Mouse (Mus musculus) hindbrain, embryonic 11.5 days (tissue): ENCODE results near the gene Olfr1030. TPM values are rescaled to one million over a fixed set of nuclear protein-coding genes. Genes with fewer than 3 reads are reported as not detected.
A peak's percentile ranks its signal among the peaks of the same experiment; 100 is the strongest.
"Not testable (repeated sequence)": the region's sequence is repeated elsewhere in the genome, so short reads cannot be mapped to it uniquely, and the experiment has no call there.

Experiments
- ATAC-seq: fragments of 200-750 bp; cut with Nextera tagmentation; 2 replicates; pipeline ENCODE4 v1.8.0; 2017; ENCODE audit warnings: mild to moderate bottlenecking, moderate TSS enrichment, moderate library complexity; ENCODE audit not compliant: low FRiP score
- DNase-seq: peaks from one replicate; pipeline ENCODE4 v3.0.0-alpha.2; 2015; ENCODE audit warnings: low spot score
- H3K27ac ChIP-seq: fragments of 300-500 bp; sonication (generic); 2 replicates; pipeline ENCODE4 v1.5.1; 2014; ENCODE audit warnings: mild to moderate bottlenecking, low read depth, low read length
- H3K27me3 ChIP-seq: fragments of 300-500 bp; sonication (generic); 2 replicates; pipeline ENCODE4 v1.6.1; 2014; ENCODE audit warnings: mild to moderate bottlenecking, low read length, moderate library complexity, mixed read lengths; ENCODE audit not compliant: control insufficient read depth, insufficient read depth
- H3K36me3 ChIP-seq: fragments of 300-500 bp; sonication (generic); 2 replicates; pipeline ENCODE4 v1.6.1; 2014; ENCODE audit warnings: mild to moderate bottlenecking, low read length, moderate library complexity, mixed read lengths; ENCODE audit not compliant: control insufficient read depth, insufficient read depth
- H3K4me1 ChIP-seq: fragments of 300-500 bp; sonication (generic); replicated peaks from 2 replicates; pipeline ENCODE4 v1.6.1; 2014; ENCODE audit warnings: low read length, mixed read lengths; ENCODE audit not compliant: control insufficient read depth, insufficient read depth
- H3K4me2 ChIP-seq: fragments of 300-500 bp; sonication (generic); replicated peaks from 2 replicates; pipeline ENCODE4 v1.6.1; 2014; ENCODE audit warnings: mild to moderate bottlenecking, low read depth, low read length
- H3K4me3 ChIP-seq: fragments of 300-500 bp; sonication (generic); 2 replicates; pipeline ENCODE4 v1.5.1; 2014; ENCODE audit warnings: low read depth, low read length
- H3K9ac ChIP-seq: fragments of 300-500 bp; sonication (generic); 2 replicates; pipeline ENCODE4 v1.6.1; 2014; ENCODE audit warnings: low read depth, low read length
- H3K9me3 ChIP-seq: fragments of 300-500 bp; sonication (generic); 2 replicates; pipeline ENCODE4 v1.6.1; 2016; ENCODE audit warnings: low read length; ENCODE audit not compliant: control insufficient read depth
- WGBS: fragments of 180-500 bp; shearing (Covaris S2); extraction: QIAGEN DNeasy Blood & Tissue Kit; methylation state at CpG from one replicate; pipeline ENCODE4 v1.1.7; 2014; 5-methylcytosine and 5-hydroxymethylcytosine counted together
- polyA plus RNA-seq: library from polyadenylated mRNA; unstranded; fragments of >200 nt; fragmentation: Nextera tagmentation; extraction: Ambion mirVana; gene quantifications from 2 replicates; pipeline ENCODE4 v1.2.1, GENCODE M21; 2014

The Olfr1030 gene
- not detected in 2 replicates for polyA plus RNA-seq

DNA sequence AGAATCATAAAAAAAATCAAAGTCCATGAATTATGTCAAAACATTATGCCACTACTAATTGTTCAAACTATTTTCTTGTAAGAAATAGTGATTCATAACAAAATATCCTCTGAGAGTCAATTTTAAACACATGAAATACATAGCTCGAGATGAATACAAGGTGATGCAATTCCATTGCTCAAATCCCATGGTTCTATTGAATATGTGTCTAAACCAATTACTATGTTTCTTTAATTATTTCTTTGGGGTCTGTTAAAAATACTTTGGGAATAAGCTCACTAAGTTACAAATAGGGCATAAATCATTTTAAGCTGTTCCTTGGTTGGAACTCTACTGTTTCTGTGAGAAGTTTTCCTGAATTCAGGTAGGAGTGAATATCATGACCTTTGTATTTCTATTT lies at the start of gene Olfr1030:
TSS of gene Olfr1030 (plus strand) at position 301 of the 400 bp plus-strand sequence.
- no peak within 1 kb of the TSS for H3K4me2 ChIP-seq

DNA sequence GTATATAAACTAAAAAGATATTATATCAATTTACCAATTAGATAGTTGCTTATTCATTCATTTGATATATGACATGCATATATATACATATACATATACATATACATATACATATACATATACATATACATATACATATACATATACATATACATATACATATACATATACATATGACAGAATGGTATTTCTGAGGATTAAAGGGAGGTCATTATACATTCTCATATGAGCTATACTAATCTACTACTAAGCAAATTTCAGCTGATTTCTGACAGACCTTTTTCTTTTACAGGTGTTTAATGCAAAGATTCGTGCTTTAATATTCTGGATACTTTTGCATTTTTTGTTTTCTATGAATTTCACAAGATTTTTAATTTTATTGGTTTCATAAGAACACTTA lies 28.9 kb upstream of the Olfr1030 start, which contains the start of gene Olfr1028:
TSS of gene Olfr1028 (plus strand) at position 301 of the 400 bp plus-strand sequence.
- DNase-seq (no peak), ATAC-seq (no peak)
- Histone ChIP-seq H3K4me2 (no peak within 1 kb of the TSS), H3K9ac (no peak within 1 kb of the TSS), H3K9me3 (no peaks in the 10 kb centered on the region), H3K4me3 (no peak within 1 kb of the TSS), H3K27me3 (no peaks in the 10 kb centered on the region), H3K4me1 (no peaks in the 10 kb centered on the region), H3K27ac (no peak within 1 kb of the TSS), H3K36me3 (no peaks in the 10 kb centered on the region)
- 85% methylated on average over 1 of the region's 1 CpGs for WGBS

More for the DNA sequence above, at the start of gene Olfr1030:
- Histone ChIP-seq H3K9ac (no peak within 1 kb of the TSS), H3K4me1 (no peaks in the 10 kb centered on the region), H3K36me3 (no peaks in the 10 kb centered on the region), H3K9me3 (no peaks in the 10 kb centered on the region), H3K27ac (no peak within 1 kb of the TSS), H3K4me3 (no peak within 1 kb of the TSS), H3K27me3 (no peaks in the 10 kb centered on the region)
- DNase-seq (no peak), ATAC-seq (no peak)
- 91% methylated on average over 1 of the region's 1 CpGs for WGBS

DNA sequence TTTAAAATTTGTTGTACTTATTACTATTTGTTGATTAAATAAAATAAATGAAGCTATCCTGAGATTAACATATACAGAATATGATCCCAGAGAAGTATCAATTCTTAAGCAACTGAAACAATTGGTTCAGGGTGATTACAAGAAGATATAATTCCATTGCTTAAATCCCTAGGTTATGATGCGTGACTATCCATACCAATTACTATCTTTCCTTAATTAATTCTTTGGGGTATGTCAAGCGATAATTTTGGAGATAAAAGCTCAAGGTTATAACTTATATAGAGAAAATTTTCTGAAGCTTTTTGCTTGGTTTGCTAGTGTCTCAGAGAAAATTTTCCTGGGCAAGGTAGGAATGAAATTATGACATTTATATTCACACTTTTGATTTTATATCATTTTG lies 5.5 kb upstream of the Olfr1030 start, which contains the start of gene Olfr1029:
TSS of gene Olfr1029 (plus strand) at position 301 of the 400 bp plus-strand sequence.
- 91% methylated on average over 2 of the region's 2 CpGs for WGBS
- H3K27me3 ChIP-seq = no peaks in the 10 kb centered on the region
- no peaks in the 10 kb centered on the region for H3K9me3 ChIP-seq
- H3K9ac ChIP-seq = no peak within 1 kb of the TSS
- H3K4me3 ChIP-seq = no peak within 1 kb of the TSS
- DNase-seq = no peak
- H3K4me1 ChIP-seq = no peaks in the 10 kb centered on the region
- no peak within 1 kb of the TSS for H3K27ac ChIP-seq
- no peak within 1 kb of the TSS for H3K4me2 ChIP-seq
- ATAC-seq = no peak
- H3K36me3 ChIP-seq = no peaks in the 10 kb centered on the region

DNA sequence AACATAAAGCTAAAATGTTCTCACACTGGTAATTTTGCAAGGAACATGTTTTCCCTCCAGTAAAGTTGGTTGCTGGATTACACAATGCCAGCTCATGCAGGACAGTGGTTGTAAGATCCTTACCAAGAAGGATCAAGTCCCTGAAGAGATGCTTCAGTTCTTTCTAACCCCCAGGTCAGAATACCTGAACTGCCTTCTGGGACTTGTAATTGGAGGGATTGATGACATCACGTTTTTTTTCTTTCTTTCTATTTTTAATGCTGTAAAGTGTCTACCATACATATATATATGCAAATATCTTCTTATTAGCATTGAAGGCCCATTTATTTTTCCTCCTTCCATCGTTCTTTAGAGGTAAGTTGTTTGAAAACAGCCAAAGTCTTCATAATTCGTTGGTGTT lies 10.9 kb downstream of the Olfr1030 start, which contains the start of gene Olfr1031:
TSS of gene Olfr1031 (plus strand) at position 301 of the 400 bp plus-strand sequence.
- H3K4me2 ChIP-seq = no peak within 1 kb of the TSS
- no peaks in the 10 kb centered on the region for H3K27me3 ChIP-seq
- H3K27ac ChIP-seq = no peak within 1 kb of the TSS
- no peak for ATAC-seq
- WGBS = 76% methylated on average over 3 of the region's 3 CpGs
- no peaks in the 10 kb centered on the region for H3K9me3 ChIP-seq
- no peak within 1 kb of the TSS for H3K4me3 ChIP-seq
- DNase-seq = no peak
- no peaks in the 10 kb centered on the region for H3K4me1 ChIP-seq
- H3K36me3 ChIP-seq = no peaks in the 10 kb centered on the region
- H3K9ac ChIP-seq = no peak within 1 kb of the TSS

DNA sequence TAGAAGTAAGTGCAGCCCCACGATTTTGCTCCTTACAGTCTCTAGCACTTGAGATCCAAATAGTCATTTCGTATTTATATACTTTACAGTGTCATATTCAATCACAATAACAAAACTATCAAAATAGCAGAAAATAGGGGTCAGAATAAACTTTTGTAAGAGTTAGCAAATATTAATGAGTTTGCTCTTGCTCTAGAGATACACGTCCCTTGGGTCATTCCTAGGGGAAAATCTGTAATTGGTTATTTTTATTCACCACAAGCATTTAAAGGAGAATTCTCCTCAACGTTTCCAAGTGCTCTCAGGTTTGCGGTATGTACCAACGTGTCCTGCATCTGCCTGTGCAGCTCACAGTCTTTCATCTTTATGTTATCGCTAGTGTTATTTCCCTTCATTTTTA lies 26.2 kb downstream of the Olfr1030 start, which contains the start of gene Olfr1032:
TSS of gene Olfr1032 (plus strand) at position 301 of the 400 bp plus-strand sequence.
- Histone ChIP-seq H3K27me3 (no peaks in the 10 kb centered on the region), H3K4me2 (no peak within 1 kb of the TSS), H3K9me3 (no peaks in the 10 kb centered on the region), H3K4me3 (no peak within 1 kb of the TSS), H3K27ac (no peak within 1 kb of the TSS), H3K9ac (no peak within 1 kb of the TSS), H3K4me1 (no peaks in the 10 kb centered on the region), H3K36me3 (no peaks in the 10 kb centered on the region)
- ATAC-seq = no peak
- WGBS = 89% methylated on average over 7 of the region's 7 CpGs
- no peak for DNase-seq

DNA sequence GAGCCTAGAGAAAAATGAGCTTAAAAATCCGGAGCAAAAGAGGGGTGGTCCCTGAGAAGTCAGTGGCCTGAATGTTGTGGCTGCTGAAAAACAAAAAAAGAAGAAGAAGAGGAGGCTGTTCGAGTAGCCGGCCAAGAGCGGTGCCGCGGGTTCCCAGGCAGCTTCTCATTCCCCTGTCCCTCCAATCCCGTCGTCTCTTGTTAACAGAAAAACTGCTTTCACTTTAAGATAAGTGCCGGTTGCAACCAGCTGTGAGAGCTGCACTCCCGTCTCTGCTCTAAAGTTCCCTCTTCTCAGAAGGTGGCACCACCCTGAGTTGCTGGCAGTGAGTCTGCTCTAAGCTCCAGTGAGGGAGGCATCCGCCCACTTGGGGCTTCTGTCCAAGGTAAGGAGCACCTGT lies 41.3 kb downstream of the Olfr1030 start, which contains the start of gene Olfr1033:
TSS of gene Olfr1033 (plus strand) at position 228 of the 400 bp plus-strand sequence.
- 10% methylated on average over 10 of the region's 11 CpGs for WGBS
- H3K9ac ChIP-seq, H3K4me1 ChIP-seq, H3K9me3 ChIP-seq, H3K27ac ChIP-seq, H3K27me3 ChIP-seq, ATAC-seq, H3K36me3 ChIP-seq: not testable (repeated sequence)
- DNase-seq = peak; percentile 30
- Histone ChIP-seq H3K4me2 (0 out of 2 replicates have a peak within 1 kb of the TSS, but pooled peaks have one; percentile 6), H3K4me3 (peak within 1 kb of the TSS; percentile 16; the same call in 1 of the 2 replicates)

DNA sequence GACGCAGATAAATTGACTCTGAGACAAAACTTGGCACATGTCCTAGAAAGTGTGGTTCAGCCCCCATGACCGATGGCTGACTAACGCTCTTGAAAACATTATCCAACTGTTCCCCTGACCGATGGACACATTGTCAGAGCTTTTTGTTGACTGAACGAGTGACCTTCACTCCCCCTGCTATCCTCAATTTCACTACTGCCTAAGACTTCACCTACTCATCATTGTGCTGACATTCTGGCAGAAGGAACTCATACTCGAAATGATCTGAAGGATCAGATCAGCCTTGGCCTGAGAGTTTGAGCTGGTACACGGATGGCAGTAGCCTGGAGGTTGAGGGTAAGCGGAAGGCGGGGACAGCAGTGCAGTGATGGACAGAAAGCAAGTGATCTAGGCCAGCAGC lies 42.4 kb downstream of the Olfr1030 start:
- not testable (repeated sequence) for H3K4me3 ChIP-seq, H3K9ac ChIP-seq, ATAC-seq, H3K4me1 ChIP-seq, H3K4me2 ChIP-seq, H3K36me3 ChIP-seq, H3K9me3 ChIP-seq, H3K27ac ChIP-seq, H3K27me3 ChIP-seq, DNase-seq
- 81% methylated on average over 3 of the region's 9 CpGs for WGBS

Other genes starting within 250 kb of the Olfr1030 start
- not detected in 2 replicates for gene Olfr1012, start 216.5 kb upstream of the Olfr1030 start, polyA plus RNA-seq
- gene Olfr1013, start 212.2 kb upstream of the Olfr1030 start, polyA plus RNA-seq = not detected in 2 replicates
- not detected in 2 replicates for gene Olfr1014, start 206.6 kb upstream of the Olfr1030 start, polyA plus RNA-seq
- gene Olfr1015, start 197.3 kb upstream of the Olfr1030 start, polyA plus RNA-seq = not detected in 2 replicates
- gene Olfr1016, start 176.7 kb upstream of the Olfr1030 start, polyA plus RNA-seq = not detected in 2 replicates
- gene Olfr1018, start 160.8 kb upstream of the Olfr1030 start, polyA plus RNA-seq = not detected in 2 replicates
- not detected in 2 replicates for gene Olfr1019, start 133.8 kb upstream of the Olfr1030 start, polyA plus RNA-seq
- not detected in 2 replicates for gene Olfr1020, start 132.2 kb upstream of the Olfr1030 start, polyA plus RNA-seq
- not detected in 2 replicates for gene Olfr1022, start 110.7 kb upstream of the Olfr1030 start, polyA plus RNA-seq
- gene Olfr1023, start 93.6 kb upstream of the Olfr1030 start, polyA plus RNA-seq = not detected in 2 replicates
- gene Olfr1024, start 74.2 kb upstream of the Olfr1030 start, polyA plus RNA-seq = not detected in 2 replicates
- not detected in 2 replicates for gene Olfr1025-ps1, start 64.1 kb upstream of the Olfr1030 start, polyA plus RNA-seq
- gene Olfr1026, start 57.7 kb upstream of the Olfr1030 start, polyA plus RNA-seq = not detected in 2 replicates
- gene Olfr1028, start 28.8 kb upstream of the Olfr1030 start, polyA plus RNA-seq = not detected in 2 replicates
- gene Olfr1029, start 5.4 kb upstream of the Olfr1030 start, polyA plus RNA-seq = not detected in 2 replicates
- not detected in 2 replicates for gene Olfr1031, start 11.0 kb downstream of the Olfr1030 start, polyA plus RNA-seq
- not detected in 2 replicates for gene Olfr1032, start 26.3 kb downstream of the Olfr1030 start, polyA plus RNA-seq
- not detected in 2 replicates for gene Olfr1033, start 41.4 kb downstream of the Olfr1030 start, polyA plus RNA-seq
- not detected in 2 replicates for gene Olfr1034, start 66.6 kb downstream of the Olfr1030 start, polyA plus RNA-seq
- not detected in 2 replicates for gene Olfr1036, start 94.7 kb downstream of the Olfr1030 start, polyA plus RNA-seq
- not detected in 2 replicates for gene Olfr1037, start 108.1 kb downstream of the Olfr1030 start, polyA plus RNA-seq
- gene Olfr1039, start 156.7 kb downstream of the Olfr1030 start, polyA plus RNA-seq = not detected in 2 replicates
- not detected in 2 replicates for gene Olfr1040, start 167.5 kb downstream of the Olfr1030 start, polyA plus RNA-seq
- gene Olfr1042, start 182.6 kb downstream of the Olfr1030 start, polyA plus RNA-seq = not detected in 2 replicates
- gene Olfr1043, start 188.2 kb downstream of the Olfr1030 start, polyA plus RNA-seq = not detected in 2 replicates
- not detected in 2 replicates for gene Olfr1044, start 198.5 kb downstream of the Olfr1030 start, polyA plus RNA-seq
- gene Olfr52, start 206.4 kb downstream of the Olfr1030 start, polyA plus RNA-seq = not detected in 2 replicates
- gene Olfr1045, start 223.7 kb downstream of the Olfr1030 start, polyA plus RNA-seq = not detected in 2 replicates
- not detected in 2 replicates for gene Olfr1046, start 240.0 kb downstream of the Olfr1030 start, polyA plus RNA-seq